Mouse (Mus musculus) left cerebral cortex, adult 9 months (tissue): Measurements from ENCODE around the gene DXBay18.
A peak's percentile ranks its signal among the peaks of the same experiment; 100 is the strongest.
"Not testable (repeated sequence)": the region's sequence is repeated elsewhere in the genome, so short reads cannot be mapped to it uniquely, and the experiment has no call there.

Experiments
- DNase-seq, 2 experiments: peaks; one replicate each; pipeline ENCODE4 v3.0.0; 2022; ENCODE audit warnings: low spot score in 2 of 2

DXBay18 gene

GRCm38 (mm10) chrX:73149350-73149749 is at the start of gene DXBay18:
Gene DXBay18, minus strand, starts transcription at chrX:73149450.
- not testable (repeated sequence) for DNase-seq

GRCm38 (mm10) chrX:73191934-73192333 is 42.7 kb upstream of the DXBay18 start, which contains the start of gene Xlr3b:
Gene Xlr3b, plus strand, starts transcription at chrX:73192207.
- peak in 1 of 2 experiments; percentile 0 for DNase-seq

GRCm38 (mm10) chrX:73176889-73177288 is 27.6 kb upstream of the DXBay18 start, which contains the start of gene Spin2d:
Gene Spin2d, minus strand, starts transcription at chrX:73176989.
- not testable (repeated sequence) for DNase-seq

GRCm38 (mm10) chrX:73148496-73148895 is 754 bp downstream of the DXBay18 start, which contains the start of gene Xlr5b:
Gene Xlr5b, plus strand, starts transcription at chrX:73148796.
- not testable (repeated sequence) for DNase-seq

GRCm38 (mm10) chrX:73143218-73143618 is 6.0 kb downstream of the DXBay18 start:
- not testable (repeated sequence) for DNase-seq

- DNase-seq: not testable (repeated sequence)
Measured at GRCm38 (mm10) chrX:73122859-73123829, 26.1 kb downstream of the DXBay18 start.

GRCm38 (mm10) chrX:73116747-73117146 is 32.5 kb downstream of the DXBay18 start, which contains the start of gene Gm14685:
Gene Gm14685, plus strand, starts transcription at chrX:73117047.
- DNase-seq: not testable (repeated sequence)

- DNase-seq: peak in 1 of 2 experiments; percentile 1
Measured at GRCm38 (mm10) chrX:73096941-73097508, 52.2 kb downstream of the DXBay18 start, which contains the start of gene Xlr3a. Gene Xlr3a, minus strand, starts transcription at chrX:73097095.
